Mouse (Mus musculus) macrophage (primary cell): ENCODE data around the gene Xlr5a. TPM values are rescaled to one million over a fixed set of nuclear protein-coding genes. Genes with fewer than 3 reads are reported as not detected.
"Not testable (repeated sequence)": the region's sequence is repeated elsewhere in the genome, so short reads cannot be mapped to it uniquely, and the experiment has no call there.

Experiments
- H3K27ac ChIP-seq: fragments of 350-480 bp; formaldehyde crosslinking; 2 replicates; pipeline ENCODE4 v1.9.0; 2021
- H3K36me3 ChIP-seq: fragments of 350-480 bp; formaldehyde crosslinking; 2 replicates; pipeline ENCODE4 v1.9.0; 2021; ENCODE audit errors: inconsistent target
- H3K4me3 ChIP-seq: fragments of 350-480 bp; formaldehyde crosslinking; 2 replicates; pipeline ENCODE4 v1.9.0; 2021; ENCODE audit errors: inconsistent target
- H3K79me2 ChIP-seq: fragments of 350-480 bp; formaldehyde crosslinking; 2 replicates; pipeline ENCODE4 v1.9.0; 2021; ENCODE audit errors: inconsistent target
- WGBS: methylation state at CpG from one replicate; pipeline ENCODE4 v1.1.7; 2026; ENCODE audit warnings: inconsistent platforms; ENCODE audit not compliant: missing documents; 5-methylcytosine and 5-hydroxymethylcytosine counted together
- polyA plus RNA-seq: library from polyadenylated mRNA; stranded (reverse); fragments of 250-400 nt; gene quantifications from 3 replicates; pipeline ENCODE4 v1.2.4, GENCODE M21; 2018; ENCODE audit warnings: inconsistent platforms
- total RNA-seq, 78 experiments: library from RNA; depleted of rRNA; stranded (reverse); fragments of 250-400 nt; gene quantifications; 1 replicate in 9 of 78; 2 replicates in 24 of 78; 3 replicates in 43 of 78; 4 replicates in 2 of 78; pipeline ENCODE4 v1.2.4; 2018; ENCODE audit warnings: inconsistent platforms in 56 of 78

The Xlr5a gene
- not detected for total RNA-seq (2018; cell fraction: chromatin; rRNA removed)
- not detected for total RNA-seq (2018; cell fraction: cytosol; rRNA removed)
- total RNA-seq (2018; cell fraction: nucleus; rRNA removed), result not detected
- not detected in 3 replicates for polyA plus RNA-seq

GRCm38 (mm10) chrX:73292876-73293275 lies at the start of gene Xlr5a, which contains the start of gene Xlr5c:
Xlr5a (minus strand) TSS chrX:73292976.
Xlr5c (minus strand) TSS chrX:73292976.
- H3K27ac ChIP-seq, H3K79me2 ChIP-seq, H3K36me3 ChIP-seq, H3K4me3 ChIP-seq: not testable (repeated sequence)
- WGBS, result no CpG with 5 or more reads among the region's 17 CpGs

- Histone ChIP-seq H3K36me3 (no peaks in the 10 kb centered on the region), H3K4me3 (peak within 1 kb of the TSS; percentile 64), H3K79me2 (peaks cover 30% of the 10 kb centered on the region; the same call in 1 of the 2 replicates), H3K27ac (peak within 1 kb of the TSS; percentile 34)
- WGBS, result 30% methylated on average over 34 of the region's 37 CpGs
These were observed 49.7 kb upstream of the Xlr5a start, which contains the start of gene Zfp275 for GRCm38 (mm10) chrX:73342483-73342895. Zfp275 (plus strand) TSS chrX:73342621.

GRCm38 (mm10) chrX:73342068-73342467 lies 49.3 kb upstream of the Xlr5a start:
- no peak overlapping the region for H3K27ac ChIP-seq
- H3K79me2 ChIP-seq, result peaks cover 26% of the 10 kb centered on the region; the same call in 1 of the 2 replicates
- no peak overlapping the region for H3K4me3 ChIP-seq
- no peaks in the 10 kb centered on the region for H3K36me3 ChIP-seq
- 63% methylated on average over 3 of the region's 3 CpGs for WGBS

- H3K79me2 ChIP-seq, result peaks cover 25% of the 10 kb centered on the region; the same call in 1 of the 2 replicates
- no peaks in the 10 kb centered on the region for H3K36me3 ChIP-seq
- H3K4me3 ChIP-seq, result no peak overlapping the region
- H3K27ac ChIP-seq, result no peak overlapping the region
- 29% methylated on average over 1 of the region's 1 CpGs for WGBS
These were observed 48.7 kb upstream of the Xlr5a start for GRCm38 (mm10) chrX:73341473-73341872.

- no peak within 1 kb of the TSS for H3K4me3 ChIP-seq
- no peaks in the 10 kb centered on the region for H3K36me3 ChIP-seq
- H3K79me2 ChIP-seq, result no peaks in the 10 kb centered on the region
- 88% methylated on average over 4 of the region's 4 CpGs for WGBS
- no peak within 1 kb of the TSS for H3K27ac ChIP-seq
These were observed 44.0 kb upstream of the Xlr5a start, which contains the start of gene Gm45015 for GRCm38 (mm10) chrX:73336740-73337139. Gm45015 (minus strand) TSS chrX:73336840.

GRCm38 (mm10) chrX:73333548-73333947 lies 40.8 kb upstream of the Xlr5a start:
- no peaks in the 10 kb centered on the region for H3K79me2 ChIP-seq
- no peaks in the 10 kb centered on the region for H3K36me3 ChIP-seq
- no peak overlapping the region for H3K27ac ChIP-seq
- no peak overlapping the region for H3K4me3 ChIP-seq

GRCm38 (mm10) chrX:73327215-73327614 lies 34.4 kb upstream of the Xlr5a start:
- H3K36me3 ChIP-seq, result no peaks in the 10 kb centered on the region
- H3K4me3 ChIP-seq, result no peak overlapping the region
- H3K27ac ChIP-seq, result no peak overlapping the region
- H3K79me2 ChIP-seq, result no peaks in the 10 kb centered on the region
- 70% methylated on average over 2 of the region's 2 CpGs for WGBS

- H3K4me3 ChIP-seq, result no peak overlapping the region
- no peaks in the 10 kb centered on the region for H3K36me3 ChIP-seq
- no peak overlapping the region for H3K27ac ChIP-seq
- no peaks in the 10 kb centered on the region for H3K79me2 ChIP-seq
- WGBS, result 71% methylated on average over 3 of the region's 3 CpGs
These were observed 28.3 kb upstream of the Xlr5a start for GRCm38 (mm10) chrX:73321029-73321428.

GRCm38 (mm10) chrX:73312522-73312921 lies 19.7 kb upstream of the Xlr5a start:
- Histone ChIP-seq H3K27ac (no peak overlapping the region), H3K4me3 (no peak overlapping the region)
- WGBS, result 25% methylated on average over 3 of the region's 3 CpGs

GRCm38 (mm10) chrX:73295745-73296144 lies 3.0 kb upstream of the Xlr5a start:
- H3K36me3 ChIP-seq, H3K4me3 ChIP-seq, H3K27ac ChIP-seq, H3K79me2 ChIP-seq: not testable (repeated sequence)
- 83% methylated on average over 4 of the region's 10 CpGs for whole genome bisulfite sequencing

More at GRCm38 (mm10) chrX:73312522-73312921, 19.7 kb upstream of the Xlr5a start:
- H3K36me3 ChIP-seq, result no peaks in the 10 kb centered on the region
- H3K79me2 ChIP-seq, result no peaks in the 10 kb centered on the region

GRCm38 (mm10) chrX:73265270-73265669 lies 27.5 kb downstream of the Xlr5a start, which contains the start of gene Xlr3c:
Xlr3c (minus strand) TSS chrX:73265390.
- not testable (repeated sequence) for H3K4me3 ChIP-seq, H3K27ac ChIP-seq, H3K36me3 ChIP-seq, H3K79me2 ChIP-seq
- 90% methylated on average over 6 of the region's 14 CpGs for WGBS

- not testable (repeated sequence) for H3K36me3 ChIP-seq, H3K27ac ChIP-seq, H3K79me2 ChIP-seq, H3K4me3 ChIP-seq
- WGBS, result 67% methylated on average over 1 of the region's 2 CpGs
These were observed 30.3 kb downstream of the Xlr5a start for GRCm38 (mm10) chrX:73262428-73262827.

- H3K79me2 ChIP-seq, H3K4me3 ChIP-seq, H3K36me3 ChIP-seq, H3K27ac ChIP-seq: not testable (repeated sequence)
- WGBS, result no CpG with 5 or more reads among the region's 14 CpGs
These were observed 49.9 kb downstream of the Xlr5a start, which contains the start of gene Xlr4c for GRCm38 (mm10) chrX:73242821-73243325. Xlr4c (minus strand) TSS chrX:73243130.

- Histone ChIP-seq H3K36me3 (no peaks in the 10 kb centered on the region), H3K27ac (no peak overlapping the region), H3K4me3 (peak overlapping the region; percentile 31), H3K79me2 (peaks cover 9% of the 10 kb centered on the region; the same call in 1 of the 2 replicates)
- WGBS, result 51% methylated on average over 3 of the region's 3 CpGs
These were observed 63.5 kb downstream of the Xlr5a start for GRCm38 (mm10) chrX:73229288-73229687.

GRCm38 (mm10) chrX:73228606-73229214 lies 64.1 kb downstream of the Xlr5a start:
- peaks cover 9% of the 10 kb centered on the region; the same call in 1 of the 2 replicates for H3K79me2 ChIP-seq
- H3K4me3 ChIP-seq, result peak overlapping the region; percentile 31
- no peak overlapping the region for H3K27ac ChIP-seq
- H3K36me3 ChIP-seq, result no peaks in the 10 kb centered on the region
- WGBS, result 18% methylated on average over 49 of the region's 51 CpGs
